Mouse (Mus musculus): ENCODE measurements at regions not wholly inside any gene's neighbourhood (a gene's known extent, or its start where the extent isn't known, plus 50 kb on each side); places are given as distances from the start of the nearest gene placed in this dataset.
"Not testable (repeated sequence)": the region's sequence is repeated elsewhere in the genome, so short reads cannot be mapped to it uniquely, and the experiment has no call there.

DNA sequence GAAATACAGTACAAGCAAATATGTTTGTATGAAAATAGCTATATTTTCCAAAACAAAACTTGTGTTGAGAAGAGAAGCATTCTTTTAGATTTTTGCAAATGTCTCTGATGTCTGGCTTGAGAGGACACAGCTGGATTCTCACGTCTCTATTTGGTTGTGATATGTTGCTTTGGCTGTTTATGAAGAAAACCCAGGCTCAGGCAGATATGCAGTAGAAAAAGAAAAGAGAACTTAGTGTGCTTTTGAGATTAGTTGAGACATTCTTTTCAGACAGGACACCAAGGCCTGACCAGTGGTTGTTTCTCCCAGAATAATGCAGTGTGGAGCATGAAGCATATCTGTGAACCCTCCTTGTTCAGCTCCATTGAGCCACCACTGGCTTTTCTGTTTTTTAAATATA, 178.8 kb upstream of the Mamld1 start:
- no peak for DNase-seq (ENCODE audit: low spot score in 2 of 2)

DNA sequence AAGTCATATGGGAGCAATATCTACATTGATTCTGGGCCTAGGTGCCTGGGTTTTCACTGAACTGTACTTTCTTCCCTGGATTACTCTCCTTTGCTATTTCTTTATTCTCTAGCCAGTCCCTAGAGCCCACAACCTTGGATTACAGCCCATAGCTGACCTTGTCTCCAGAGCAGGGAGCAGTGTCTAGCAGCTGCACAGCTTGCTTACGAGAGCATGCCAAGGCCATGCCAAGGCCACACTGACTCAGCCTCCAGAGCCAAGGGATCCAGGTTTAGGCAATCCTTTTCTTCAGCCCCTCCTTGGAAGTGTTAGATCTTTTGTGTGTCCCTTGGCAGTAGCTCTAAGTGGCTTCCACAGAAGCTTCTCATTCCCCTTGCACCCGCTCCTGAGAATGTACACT, 168.7 kb upstream of the Mamld1 start:
- DNase-seq (ENCODE audit: low spot score in 2 of 2) = peak; percentile 21 to 51

DNA sequence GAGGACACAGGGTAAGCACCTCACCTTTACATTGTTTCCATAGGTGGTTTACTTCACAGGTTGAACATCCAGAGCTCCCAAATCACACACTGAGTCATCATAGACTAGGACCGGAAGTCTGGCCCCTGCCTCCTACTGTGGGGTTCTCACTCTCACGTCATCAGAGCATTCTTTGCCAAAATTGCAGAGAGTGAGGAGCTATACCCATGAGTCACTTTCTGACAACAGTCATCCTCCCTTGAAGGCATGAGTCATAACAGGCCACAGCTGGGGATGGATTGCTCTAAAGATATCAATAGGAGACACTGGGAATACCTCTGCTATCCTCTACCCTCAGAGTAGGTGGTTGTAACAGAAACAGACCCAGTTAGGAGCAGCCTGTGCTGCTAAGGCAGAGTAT, 166.6 kb upstream of the Mamld1 start:
- peak in 1 of 2 experiments; percentile 37 for DNase-seq (ENCODE audit: low spot score in 2 of 2)

DNA sequence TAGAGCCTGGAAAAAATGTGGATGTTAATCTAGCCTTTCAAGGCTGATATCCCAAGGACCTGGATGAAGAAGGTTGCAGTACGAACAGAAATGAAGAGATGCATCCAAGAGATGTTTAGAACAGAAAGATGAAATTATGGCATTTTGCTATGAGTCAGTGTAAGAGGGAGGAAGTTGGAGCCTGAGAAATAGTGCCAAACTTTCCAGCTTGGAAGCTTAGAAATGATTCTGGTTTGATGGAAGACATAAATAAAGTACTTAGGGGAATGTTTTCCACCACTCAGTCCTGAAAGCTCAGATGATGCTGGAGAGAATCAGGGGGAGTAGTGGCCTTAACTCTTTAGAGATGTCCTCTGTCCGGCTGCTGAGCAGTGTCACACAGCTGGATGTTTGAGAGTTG, 155.5 kb upstream of the Mamld1 start:
- no peak for DNase-seq (ENCODE audit: low spot score in 2 of 2)

DNA sequence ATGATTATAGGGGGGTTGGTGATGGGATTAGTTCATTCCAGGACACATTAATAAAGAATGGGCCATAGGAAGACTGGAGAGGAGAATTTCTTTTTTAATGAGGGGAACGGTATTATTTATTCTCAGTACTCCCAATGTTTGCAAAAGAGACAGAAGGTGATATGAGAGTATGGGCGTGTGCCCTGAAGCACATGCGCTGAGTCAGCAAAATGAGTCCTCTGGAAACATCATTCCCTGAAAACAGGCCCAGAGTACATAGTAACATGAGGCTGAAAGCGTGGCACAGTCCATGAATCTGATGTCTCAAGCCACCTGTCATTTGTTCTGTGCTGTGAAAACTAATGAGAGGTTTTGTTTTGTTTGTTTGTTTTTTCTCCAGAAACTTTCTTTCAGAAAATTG, 154.5 kb upstream of the Mamld1 start:
- no peak for DNase-seq (ENCODE audit: low spot score in 2 of 2)

DNA sequence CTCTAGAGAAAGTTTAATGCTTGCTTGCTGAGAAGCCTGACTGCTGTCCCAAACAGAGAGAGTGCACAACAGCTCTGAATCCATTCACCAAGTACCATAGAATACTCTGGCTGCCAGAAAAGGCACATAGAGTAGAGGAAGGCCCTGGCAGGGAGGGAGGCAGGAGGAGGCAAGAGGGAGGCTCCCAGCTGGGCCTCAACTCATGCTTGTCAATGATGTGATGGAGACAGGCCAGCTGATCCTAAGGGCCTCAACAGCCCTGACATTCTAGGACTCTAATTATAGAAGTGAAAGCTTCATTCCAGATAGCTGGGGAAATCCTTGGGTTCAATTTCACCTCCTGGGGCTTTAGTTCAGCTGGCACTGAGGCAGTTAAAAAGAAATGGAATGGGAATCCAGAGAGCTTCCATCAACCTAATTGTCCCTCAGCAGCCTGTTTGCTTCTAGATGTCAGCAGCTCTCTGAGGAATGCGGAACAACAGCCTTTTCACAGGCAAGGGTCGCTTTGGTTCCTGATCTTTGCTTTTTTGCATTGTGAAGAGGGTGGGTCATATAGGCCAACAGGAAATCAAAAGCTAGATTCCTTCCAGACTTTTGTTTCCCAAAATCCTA, 152.8 kb upstream of the Mamld1 start:
- no peak for DNase-seq (ENCODE audit: low spot score in 2 of 2)

DNA sequence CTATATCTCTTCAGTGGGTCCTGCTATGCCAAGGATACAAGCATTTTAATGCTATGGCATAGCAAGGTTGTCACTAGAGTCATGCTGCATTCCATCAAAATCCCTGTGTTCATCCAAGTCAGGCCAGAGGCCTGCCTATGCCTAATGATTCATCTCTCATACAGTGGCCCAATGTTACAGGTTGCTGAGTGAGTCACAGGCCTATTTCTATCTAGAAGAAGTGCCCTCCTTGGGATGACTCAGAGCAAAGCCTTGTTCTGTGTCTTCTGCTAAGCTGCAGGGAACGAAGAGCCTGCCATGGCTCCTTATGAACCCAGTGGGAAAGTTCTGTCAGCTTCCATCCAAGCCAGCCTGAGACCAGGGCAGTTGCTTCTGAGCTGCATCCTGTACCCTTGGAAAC, 151.2 kb upstream of the Mamld1 start:
- not testable (repeated sequence) for DNase-seq (ENCODE audit: low spot score in 2 of 2)

DNA sequence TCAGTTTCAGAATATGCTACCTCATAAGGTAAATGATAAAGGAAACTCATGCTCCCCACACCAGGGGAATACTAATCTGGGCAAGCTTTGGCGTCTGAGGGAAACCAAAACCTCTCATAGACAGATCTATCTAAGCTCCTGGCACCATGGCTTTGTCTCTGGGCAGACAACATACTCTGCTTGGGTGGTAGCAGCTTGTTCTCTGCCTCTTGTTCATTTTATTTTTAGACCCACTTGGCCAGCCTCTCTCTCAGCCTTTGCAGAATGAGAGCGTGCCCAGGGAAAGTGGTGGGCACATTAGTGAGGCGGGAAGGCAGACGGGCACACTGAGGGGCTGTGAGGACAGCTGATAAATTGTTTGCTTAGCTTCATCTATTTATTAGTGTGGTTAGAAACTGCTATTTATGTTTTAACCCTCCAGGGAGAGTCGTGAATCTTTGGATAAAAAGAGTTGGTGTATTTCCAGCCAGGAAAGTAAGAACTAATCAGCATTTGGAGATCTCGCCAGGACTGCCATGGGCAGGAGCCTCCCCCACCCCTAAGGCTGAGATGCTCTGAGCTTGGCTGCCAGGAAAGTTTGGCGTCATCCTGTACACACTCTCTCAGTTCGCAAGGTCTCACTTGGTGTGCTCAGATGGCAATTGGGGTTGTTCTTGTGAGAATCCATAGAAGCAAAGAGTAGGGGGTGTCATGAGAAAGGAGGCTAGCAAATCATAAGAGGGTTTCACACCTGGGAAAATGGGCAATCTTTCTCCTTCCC, 150.2 kb upstream of the Mamld1 start:
- no peak for DNase-seq (ENCODE audit: low spot score in 2 of 2)

DNA sequence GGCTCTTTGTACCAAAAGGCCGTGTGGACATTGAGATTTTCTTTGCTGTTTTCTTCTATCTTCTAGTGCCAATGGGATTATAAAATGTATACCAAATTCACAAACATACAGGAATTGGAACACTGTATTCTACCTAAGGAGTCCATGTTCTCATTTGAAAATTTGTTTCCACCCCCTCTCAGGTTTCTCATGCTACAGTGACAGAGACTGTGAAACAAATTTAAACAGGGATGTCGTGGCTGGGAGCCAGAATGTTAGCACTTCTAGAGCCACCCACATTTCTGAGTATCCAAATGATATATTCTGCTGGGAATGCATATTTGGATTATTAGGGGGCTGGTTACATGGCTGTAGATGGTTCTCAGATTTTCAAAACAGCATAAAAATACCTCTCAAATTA, 124.4 kb upstream of the Mamld1 start:
- no peak for DNase-seq (ENCODE audit: low spot score in 2 of 2)

DNA sequence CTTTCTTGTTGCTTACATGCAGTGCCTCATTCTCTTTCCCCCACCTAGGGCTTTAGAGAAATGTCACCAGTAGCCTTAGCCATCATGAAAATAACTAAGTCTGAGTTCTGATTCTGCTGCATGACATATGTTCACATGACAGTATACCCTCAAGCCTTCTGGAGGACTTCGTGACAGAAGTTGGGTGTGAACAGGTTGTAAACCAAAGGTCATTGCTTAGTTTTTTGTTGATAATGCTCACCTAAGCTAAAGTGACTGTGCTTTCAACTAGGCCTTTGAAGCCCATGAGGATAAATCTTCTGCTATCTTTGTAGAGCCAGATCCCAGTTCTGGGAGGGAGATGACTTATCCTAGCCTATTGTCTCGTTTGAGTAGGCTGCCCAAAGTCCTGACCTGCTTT, 118.1 kb upstream of the Mamld1 start:
- no peak for DNase-seq (ENCODE audit: low spot score in 2 of 2)

DNA sequence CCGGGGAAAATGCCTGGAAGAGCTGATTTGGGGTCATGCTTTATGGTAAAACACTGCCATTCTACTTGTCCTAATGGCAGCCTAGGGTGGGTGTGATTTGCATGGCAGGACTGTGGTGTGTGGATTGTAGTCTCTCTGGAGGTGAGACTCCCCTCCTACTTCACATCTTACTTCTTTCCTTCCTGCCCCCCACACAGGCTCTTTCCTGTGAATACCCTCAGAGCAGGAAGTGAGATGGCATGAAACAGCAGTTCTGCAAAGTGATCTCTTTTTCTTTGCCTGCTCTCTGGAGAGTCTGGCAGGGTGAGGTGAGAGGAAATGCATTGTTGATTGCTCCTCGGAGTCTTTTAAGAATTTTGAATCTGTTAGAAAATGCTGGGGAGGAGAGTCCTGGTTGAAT, 104.7 kb upstream of the Mamld1 start:
- DNase-seq (ENCODE audit: low spot score in 2 of 2) = no peak

DNA sequence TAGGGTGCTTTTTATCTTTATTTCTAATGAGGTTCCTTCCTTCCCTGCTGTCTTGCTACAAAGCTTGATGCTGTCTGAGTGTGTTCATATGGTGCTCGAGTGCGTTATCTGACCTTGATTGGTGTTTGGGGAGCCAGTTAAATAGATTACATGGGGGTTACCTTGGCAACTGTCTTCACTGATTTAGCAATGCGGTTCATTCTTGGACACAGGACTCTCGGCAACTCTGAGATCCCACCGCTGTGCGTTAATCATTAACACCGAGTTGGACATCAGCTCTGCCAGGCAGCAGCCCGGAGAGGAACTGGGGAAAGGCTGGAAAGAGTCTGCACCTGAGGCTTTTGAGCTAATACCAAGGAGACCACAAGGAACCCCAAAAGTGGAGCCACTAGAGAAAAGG, 104.0 kb upstream of the Mamld1 start:
- DNase-seq (ENCODE audit: low spot score in 2 of 2) = no peak

DNA sequence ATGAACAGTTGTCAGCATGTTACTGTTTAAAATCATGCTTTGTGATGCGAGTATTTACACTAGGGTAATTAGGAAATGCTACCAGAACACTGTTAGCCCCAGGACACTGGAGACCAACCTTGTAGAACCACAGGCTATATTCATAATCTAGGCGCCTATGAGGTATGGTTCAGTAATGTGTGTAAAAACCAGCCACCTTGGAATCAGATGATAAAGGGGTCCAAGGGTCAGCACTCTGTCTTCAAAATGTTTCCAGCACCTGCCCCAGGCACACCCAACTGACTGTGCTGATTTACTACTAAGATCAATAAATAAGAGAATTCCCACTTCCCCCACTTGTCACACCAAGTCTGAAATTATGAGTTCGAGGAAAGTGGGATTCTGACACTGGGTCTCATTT, 100.8 kb upstream of the Mamld1 start:
- DNase-seq (ENCODE audit: low spot score in 2 of 2) = no peak

DNA sequence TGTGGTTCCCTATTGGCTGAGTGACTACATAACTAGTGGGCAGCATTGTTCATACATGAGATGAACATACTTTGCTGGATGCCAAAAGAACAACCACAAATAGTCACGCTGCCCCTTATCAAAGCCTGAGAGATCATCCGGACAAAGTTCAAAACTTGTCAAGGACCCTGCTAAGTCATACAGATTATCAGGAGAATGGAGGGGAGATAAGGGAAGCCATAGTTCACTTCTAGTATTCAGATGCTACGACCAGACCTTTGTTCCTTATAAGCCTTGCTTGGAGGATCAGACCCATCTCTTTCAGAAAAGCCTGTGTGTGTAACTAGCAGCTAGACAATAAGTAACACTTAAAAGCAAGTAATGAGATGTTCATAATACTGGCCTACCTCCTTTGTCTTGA, 97.0 kb upstream of the Mamld1 start:
- no peak for DNase-seq (ENCODE audit: low spot score in 2 of 2)
